Mouse (Mus musculus) kidney, postnatal 0 days (tissue): ENCODE data around the gene Nktr. TPM values are rescaled to one million over a fixed set of nuclear protein-coding genes. Genes with fewer than 3 reads are reported as not detected.

Experiments
- ATAC-seq: fragments of 200-750 bp; cut with Nextera tagmentation; replicated peaks from 2 replicates; pipeline ENCODE4 v1.8.0; 2017; ENCODE audit warnings: low read depth, moderate number of reproducible peaks, moderate TSS enrichment, moderate library complexity; ENCODE audit not compliant: low FRiP score
- DNase-seq: peaks from one replicate; pipeline ENCODE4 v3.0.0-alpha.2; 2016; ENCODE audit warnings: low spot score
- H3K27ac ChIP-seq: fragments of 300-500 bp; sonication (generic); 2 replicates; pipeline ENCODE4 v1.5.1; 2014; ENCODE audit warnings: mild to moderate bottlenecking
- H3K27me3 ChIP-seq: fragments of 300-500 bp; sonication (generic); 2 replicates; pipeline ENCODE4 v1.6.1; 2014; ENCODE audit warnings: low read length, mixed read lengths; ENCODE audit not compliant: insufficient read depth
- H3K36me3 ChIP-seq: fragments of 300-500 bp; sonication (generic); 2 replicates; pipeline ENCODE4 v1.6.1; 2014; ENCODE audit warnings: low read length, mixed read lengths; ENCODE audit not compliant: insufficient read depth
- H3K4me1 ChIP-seq: fragments of 300-500 bp; sonication (generic); replicated peaks from 2 replicates; pipeline ENCODE4 v1.6.1; 2014; ENCODE audit warnings: antibody characterized with exemption, low read length, mixed read lengths; ENCODE audit not compliant: insufficient read depth
- H3K4me2 ChIP-seq: fragments of 300-500 bp; sonication (generic); 2 replicates; pipeline ENCODE4 v1.6.1; 2014; ENCODE audit warnings: mild to moderate bottlenecking, low read length, moderate library complexity, mixed read lengths
- H3K4me3 ChIP-seq: fragments of 300-500 bp; sonication (generic); replicated peaks from 2 replicates; pipeline ENCODE4 v1.5.1; 2014; ENCODE audit warnings: low read depth, low read length
- H3K9ac ChIP-seq: fragments of 300-500 bp; sonication (generic); 2 replicates; pipeline ENCODE4 v1.6.1; 2014; ENCODE audit warnings: low read depth, low read length
- H3K9me3 ChIP-seq: fragments of 300-500 bp; sonication (generic); replicated peaks from 2 replicates; pipeline ENCODE4 v1.6.1; 2016; ENCODE audit warnings: low read length, inconsistent platforms, mixed read lengths
- CTCF ChIP-seq: IDR thresholded peaks from 2 replicates; pipeline ENCODE4 v1.5.1; 2016; ENCODE audit warnings: antibody characterized with exemption, low read depth, mild to moderate bottlenecking, moderate library complexity
- WGBS: fragments of 180-500 bp; shearing (Covaris S2); extraction: QIAGEN DNeasy Blood & Tissue Kit; methylation state at CpG from one replicate; pipeline ENCODE4 v1.1.7; 2014; 5-methylcytosine and 5-hydroxymethylcytosine counted together
- polyA plus RNA-seq: library from polyadenylated mRNA; unstranded; fragments of >200 nt; fragmentation: Nextera tagmentation; extraction: Ambion mirVana; gene quantifications from 2 replicates; pipeline ENCODE4 v1.2.1, GENCODE M21; 2015

Nktr gene
- polyA plus RNA-seq, 1 experiment from 2014 or later: 44.7 TPM

GRCm38 (mm10) chr9:121741168-121741567 lies 22.2 kb downstream of the Nktr start:
- Histone ChIP-seq H3K4me1 (no peaks in the 10 kb centered on the region), H3K9me3 (no peaks in the 10 kb centered on the region), H3K36me3 (peaks cover 45% of the 10 kb centered on the region), H3K9ac (no peak overlapping the region), H3K27ac (no peak overlapping the region), H3K4me3 (no peak overlapping the region), H3K4me2 (no peak overlapping the region), H3K27me3 (no peaks in the 10 kb centered on the region)
- 95% methylated on average over 3 of the region's 3 CpGs for WGBS
- ATAC-seq (no peak), DNase-seq (no peak)
- TF ChIP-seq CTCF: no peak

GRCm38 (mm10) chr9:121744051-121744450 lies 25.1 kb downstream of the Nktr start:
- no peak overlapping the region for H3K4me2 ChIP-seq
- no peak overlapping the region for H3K9ac ChIP-seq
- no peaks in the 10 kb centered on the region for H3K4me1 ChIP-seq
- H3K9me3 ChIP-seq: no peaks in the 10 kb centered on the region
- no peak for DNase-seq
- H3K36me3 ChIP-seq: peaks cover 74% of the 10 kb centered on the region
- H3K4me3 ChIP-seq: no peak overlapping the region
- no peak overlapping the region for H3K27ac ChIP-seq
- TF ChIP-seq CTCF: no peak
- no peak for ATAC-seq
- no peaks in the 10 kb centered on the region for H3K27me3 ChIP-seq
- 94% methylated on average over 8 of the region's 8 CpGs for WGBS

GRCm38 (mm10) chr9:121752774-121753173 lies 33.8 kb downstream of the Nktr start:
- TF ChIP-seq CTCF: no peak
- Histone ChIP-seq H3K9ac (no peak overlapping the region), H3K36me3 (peaks cover 64% of the 10 kb centered on the region), H3K4me1 (no peaks in the 10 kb centered on the region), H3K4me2 (no peak overlapping the region), H3K27me3 (no peaks in the 10 kb centered on the region), H3K27ac (no peak overlapping the region), H3K9me3 (no peaks in the 10 kb centered on the region), H3K4me3 (no peak overlapping the region)
- no peak for ATAC-seq
- no peak for DNase-seq
- 94% methylated on average over 9 of the region's 9 CpGs for WGBS

GRCm38 (mm10) chr9:121754624-121755023 lies 35.7 kb downstream of the Nktr start:
- Histone ChIP-seq H3K4me1 (0 out of 2 replicates have a peak, but pooled peaks cover 10% of the 10 kb centered on the region), H3K4me3 (no peak overlapping the region), H3K27ac (no peak overlapping the region), H3K27me3 (no peaks in the 10 kb centered on the region), H3K9me3 (no peaks in the 10 kb centered on the region), H3K9ac (no peak overlapping the region), H3K36me3 (peaks cover 45% of the 10 kb centered on the region), H3K4me2 (no peak overlapping the region)
- TF ChIP-seq CTCF: no peak
- ATAC-seq: no peak
- 85% methylated on average over 3 of the region's 3 CpGs for WGBS
- DNase-seq: no peak

- Histone ChIP-seq H3K9ac (no peak overlapping the region), H3K36me3 (peaks cover 26% of the 10 kb centered on the region), H3K4me3 (no peak overlapping the region), H3K4me2 (no peak overlapping the region), H3K4me1 (0 out of 2 replicates have a peak, but pooled peaks cover 10% of the 10 kb centered on the region), H3K9me3 (no peaks in the 10 kb centered on the region), H3K27ac (no peak overlapping the region), H3K27me3 (no peaks in the 10 kb centered on the region)
- no peak for DNase-seq
- no peak for TF ChIP-seq CTCF
- ATAC-seq: no peak
- 89% methylated on average over 3 of the region's 3 CpGs for WGBS
These were observed 37.8 kb downstream of the Nktr start for GRCm38 (mm10) chr9:121756785-121757184.

- no peak overlapping the region for H3K4me2 ChIP-seq
These were observed 38.5 kb downstream of the Nktr start for GRCm38 (mm10) chr9:121757432-121757831.

More at GRCm38 (mm10) chr9:121757432-121757831, 38.5 kb downstream of the Nktr start:
- Histone ChIP-seq H3K27me3 (no peaks in the 10 kb centered on the region), H3K27ac (no peak overlapping the region), H3K4me3 (no peak overlapping the region), H3K9me3 (no peaks in the 10 kb centered on the region), H3K9ac (no peak overlapping the region), H3K4me1 (0 out of 2 replicates have a peak, but pooled peaks cover 10% of the 10 kb centered on the region), H3K36me3 (peaks cover 21% of the 10 kb centered on the region)
- DNase-seq (no peak), ATAC-seq (no peak)
- TF ChIP-seq CTCF: no peak
- 57% methylated on average over 3 of the region's 3 CpGs for WGBS
